Comparison of ENCODE assay signal across 19 mouse cellular contexts in the genomic region with DNA sequence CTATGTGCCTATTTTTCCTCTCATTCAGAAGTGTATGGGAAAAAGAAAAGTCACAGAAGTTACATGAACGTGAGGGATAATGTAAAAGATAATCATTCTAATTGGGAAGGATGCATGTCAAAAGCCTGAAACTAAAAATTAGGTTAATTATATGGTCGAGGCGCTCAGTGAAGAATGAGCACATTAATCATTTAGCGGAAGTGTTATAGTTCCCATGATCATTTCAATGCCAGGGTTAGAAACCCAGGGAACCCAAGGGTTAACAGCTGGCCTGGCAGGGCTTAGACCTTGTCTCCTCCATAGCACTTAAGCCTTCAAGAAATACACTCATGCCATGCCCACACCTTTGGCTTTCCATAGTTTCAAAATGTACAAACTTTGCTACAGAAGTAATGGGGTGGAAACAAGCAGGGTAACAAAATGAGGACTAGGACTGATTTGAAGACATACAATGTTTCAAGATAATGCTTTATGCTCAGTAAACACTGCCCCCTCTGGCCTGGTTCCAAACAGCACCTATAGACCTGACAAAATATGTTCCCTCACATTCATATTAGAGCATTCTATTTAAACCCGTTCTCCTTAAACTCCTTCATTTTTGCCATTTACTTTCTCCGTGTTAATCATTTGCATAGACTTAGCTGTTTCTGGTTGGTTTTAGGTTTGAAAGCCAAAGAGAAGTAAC.
DNase-seq lines count a peak whose midpoint lies in the region; ATAC-seq and TF ChIP-seq lines count a peak whose summit lies in the region.
"Had no signal": no experiment of that assay in that cellular context is flagged by ENCODE, and none has a peak within 500 bp of the region (broad histone marks: within the 10 kb centered on the region; RNA-seq: fewer than 3 reads in every experiment).

No protein-coding gene starts in this region.

- H3K27ac ChIP-seq in hindbrain, embryonic 11.5 days (ENCODE audit: low read depth, low read length): no peak overlapping the region
- H3K27ac ChIP-seq in hindbrain, embryonic 13.5 days: no peak overlapping the region
- no peak overlapping the region for H3K27ac ChIP-seq in lung, embryonic 14.5 days (ENCODE audit: low read depth)
- H3K27ac ChIP-seq: forebrain, embryonic 10.5 days; gastrocnemius, adult 2 months; heart, embryonic 13.5 days; liver, embryonic 14.5 days; midbrain, embryonic 15.5 days had no signal

- POLR2A ChIA-PET in Patski (lab: Charles Lee): no interaction called here

- no peak overlapping the region for H3K4me2 ChIP-seq in hindbrain, embryonic 11.5 days (replicated peaks; ENCODE audit: low read depth, low read length)
- H3K4me2 ChIP-seq in hindbrain, embryonic 13.5 days: no peak overlapping the region
- no peak overlapping the region for H3K4me2 ChIP-seq in lung, embryonic 14.5 days
- H3K4me2 ChIP-seq: heart, embryonic 13.5 days; midbrain, embryonic 15.5 days had no signal

- H3K4me3 ChIP-seq in hindbrain, embryonic 11.5 days (ENCODE audit: low read depth, low read length): no peak overlapping the region
- no peak overlapping the region for H3K4me3 ChIP-seq in hindbrain, embryonic 13.5 days
- no peak overlapping the region for H3K4me3 ChIP-seq in lung, embryonic 14.5 days (ENCODE audit: low read depth, low read length)
- H3K4me3 ChIP-seq: forebrain, embryonic 10.5 days; gastrocnemius, adult 2 months; heart, embryonic 13.5 days; midbrain, embryonic 15.5 days had no signal

- peak; percentile 36 for DNase-seq in hindbrain, embryonic 11.5 days (ENCODE audit: low spot score)
- DNase-seq in lung, embryonic 14.5 days: peak; percentile 29
- no peak for DNase-seq in lung, postnatal 25 days (ENCODE audit: low spot score)
- no peak for DNase-seq in Patski (ENCODE audit: low read depth, low spot score)
- DNase-seq in retina, embryonic 14.5 days (ENCODE audit: low spot score): peak; percentile 55
- DNase-seq: adrenal gland, adult 2 months; B cell, adult 2 months; cerebellum, adult 9-10 months; gastrocnemius, adult 2 months; heart, adult 11 months; heart, postnatal 36 days; kidney, adult 9 months; layer of hippocampus, postnatal 36 days had no signal

- H3K9me3 ChIP-seq in hindbrain, embryonic 11.5 days (ENCODE audit: control insufficient read depth, low read length): no peaks in the 10 kb centered on the region
- no peaks in the 10 kb centered on the region for H3K9me3 ChIP-seq in hindbrain, embryonic 13.5 days
- H3K9me3 ChIP-seq in lung, embryonic 14.5 days (ENCODE audit: low read depth, low read length): no peaks in the 10 kb centered on the region
- H3K9me3 ChIP-seq: forebrain, embryonic 10.5 days; heart, embryonic 13.5 days; midbrain, embryonic 15.5 days had no signal

- ATAC-seq in hindbrain, embryonic 11.5 days (ENCODE audit: low FRiP score): no peak
- ATAC-seq in hindbrain, embryonic 13.5 days (ENCODE audit: low FRiP score): no peak
- no peak for ATAC-seq in lung, embryonic 14.5 days (ENCODE audit: insufficient read depth)
- ATAC-seq in Patski: no peak
- no peak for ATAC-seq in granulocyte monocyte progenitor cell, adult 5-6 weeks (replicated peaks; ENCODE audit: poor library complexity, severe bottlenecking)
- ATAC-seq: midbrain, embryonic 15.5 days had no signal

- 87% methylated on average over 6 of the region's 6 CpGs for WGBS in hindbrain, embryonic 11.5 days
- WGBS in hindbrain, embryonic 13.5 days: 80% methylated on average over 6 of the region's 6 CpGs
- 79% methylated on average over 6 of the region's 6 CpGs for WGBS in lung, embryonic 14.5 days

- no peaks in the 10 kb centered on the region for H3K4me1 ChIP-seq in hindbrain, embryonic 11.5 days (replicated peaks; ENCODE audit: control insufficient read depth, insufficient read depth, low read length)
- 0 out of 2 replicates have a peak, but pooled peaks cover 4% of the 10 kb centered on the region for H3K4me1 ChIP-seq in hindbrain, embryonic 13.5 days (replicated peaks)
- no peaks in the 10 kb centered on the region for H3K4me1 ChIP-seq in lung, embryonic 14.5 days (ENCODE audit: insufficient read depth)
- H3K4me1 ChIP-seq: heart, embryonic 13.5 days; midbrain, embryonic 15.5 days had no signal

- H3K27me3 ChIP-seq in hindbrain, embryonic 11.5 days (ENCODE audit: control insufficient read depth, insufficient read depth, low read length): no peaks in the 10 kb centered on the region
- no peaks in the 10 kb centered on the region for H3K27me3 ChIP-seq in hindbrain, embryonic 13.5 days
- no peaks in the 10 kb centered on the region for H3K27me3 ChIP-seq in lung, embryonic 14.5 days (ENCODE audit: insufficient read depth, low read length)
- H3K27me3 ChIP-seq in Patski: peaks cover 27% of the 10 kb centered on the region
- H3K27me3 ChIP-seq: heart, embryonic 13.5 days; midbrain, embryonic 15.5 days had no signal

- CTCF ChIA-PET in Patski (lab: Charles Lee): no interaction called here

- no peaks in the 10 kb centered on the region for H3K36me3 ChIP-seq in hindbrain, embryonic 11.5 days (ENCODE audit: control insufficient read depth, insufficient read depth, low read length)
- H3K36me3 ChIP-seq in hindbrain, embryonic 13.5 days: no peaks in the 10 kb centered on the region
- no peaks in the 10 kb centered on the region for H3K36me3 ChIP-seq in lung, embryonic 14.5 days (ENCODE audit: insufficient read depth)
- H3K36me3 ChIP-seq: forebrain, embryonic 10.5 days; heart, embryonic 13.5 days; midbrain, embryonic 15.5 days had no signal

- no peak overlapping the region for H3K9ac ChIP-seq in hindbrain, embryonic 11.5 days (ENCODE audit: low read depth, low read length)
- no peak overlapping the region for H3K9ac ChIP-seq in hindbrain, embryonic 13.5 days
- no peak overlapping the region for H3K9ac ChIP-seq in lung, embryonic 14.5 days
- H3K9ac ChIP-seq: heart, embryonic 13.5 days; liver, embryonic 14.5 days; midbrain, embryonic 15.5 days had no signal

- in situ Hi-C loops in Patski (cut with MboI; ENCODE audit: low pct_unique_long_range_greater_than_20kb): no loop called here

- 0 out of 2 replicates have a peak, but pooled peaks have one; percentile 21 for TF ChIP-seq CTCF in lung, embryonic 14.5 days (IDR thresholded peaks at IDR 0.05; ENCODE audit: low read depth)
- peak; percentile 26 for TF ChIP-seq CTCF in Patski (IDR thresholded peaks at IDR 0.05)

Comparison
In these comparisons a context has a peak if more than half of its experiments do, and no peak if none do; other contexts are left out.
1. DNase-seq: peak in hindbrain, embryonic 11.5 days (single experiment), lung, embryonic 14.5 days (single experiment) and retina, embryonic 14.5 days (single experiment); none in lung, postnatal 25 days (single experiment) and Patski (single experiment).